Mouse (Mus musculus) adrenal gland, postnatal 0 days (tissue): ENCODE results near the gene Igfbp2. TPM values are rescaled to one million over a fixed set of nuclear protein-coding genes. Genes with fewer than 3 reads are reported as not detected.

Experiments
- polyA plus RNA-seq: library from polyadenylated mRNA; unstranded; fragments of >200 nt; fragmentation: Nextera tagmentation; extraction: Ambion mirVana; gene quantifications from 2 replicates; pipeline ENCODE4 v1.2.1, GENCODE M21; 2015

The Igfbp2 gene
- 102 and 146 TPM in 2 replicates for polyA plus RNA-seq

DNA sequence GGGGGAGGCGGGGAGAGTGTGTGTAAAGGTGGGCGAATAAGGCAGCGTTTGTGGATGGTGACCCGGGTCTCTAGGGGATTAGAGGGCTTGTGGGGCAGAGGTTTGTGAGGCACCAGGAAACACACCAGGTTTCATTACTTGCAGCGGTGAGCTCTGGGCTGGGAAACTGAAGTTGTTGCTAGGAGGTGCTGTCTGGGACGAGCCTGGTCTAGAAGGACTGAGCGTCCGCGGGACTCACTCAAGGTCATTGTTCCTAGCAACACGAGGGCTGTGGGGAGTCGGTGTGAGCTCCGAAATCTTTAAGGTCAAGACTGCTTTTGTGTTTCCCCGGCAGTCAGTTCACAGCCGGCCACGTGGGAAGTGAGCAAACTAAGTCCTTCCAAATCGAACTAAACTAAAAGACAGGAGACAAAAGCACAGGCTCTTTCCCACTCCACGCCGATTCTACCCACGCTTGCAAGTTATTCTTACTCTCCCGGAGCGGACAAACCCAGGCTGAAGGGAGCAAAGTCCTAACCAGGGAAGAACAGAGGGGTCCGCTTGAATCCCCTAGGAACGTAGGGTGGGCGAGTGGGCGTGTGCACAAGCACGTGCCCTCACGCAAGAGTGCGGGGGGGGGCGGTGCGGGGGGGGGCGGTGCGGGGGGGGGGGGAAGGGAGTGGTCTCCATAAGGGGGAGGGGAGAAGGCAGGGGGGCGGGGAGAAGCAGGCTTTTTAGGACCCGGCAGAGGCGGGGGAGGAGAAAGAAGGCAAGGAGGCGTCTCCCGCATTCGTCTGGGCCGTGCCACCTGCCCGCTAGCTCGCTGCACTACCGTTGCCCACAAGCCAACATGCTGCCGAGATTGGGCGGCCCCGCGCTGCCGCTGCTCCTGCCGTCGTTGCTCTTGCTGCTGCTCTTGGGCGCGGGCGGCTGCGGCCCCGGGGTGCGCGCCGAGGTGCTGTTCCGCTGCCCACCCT is at the start of gene Igfbp2:
Gene Igfbp2 (plus strand): TSS at position 753 of the 956 bp plus-strand sequence.

DNA sequence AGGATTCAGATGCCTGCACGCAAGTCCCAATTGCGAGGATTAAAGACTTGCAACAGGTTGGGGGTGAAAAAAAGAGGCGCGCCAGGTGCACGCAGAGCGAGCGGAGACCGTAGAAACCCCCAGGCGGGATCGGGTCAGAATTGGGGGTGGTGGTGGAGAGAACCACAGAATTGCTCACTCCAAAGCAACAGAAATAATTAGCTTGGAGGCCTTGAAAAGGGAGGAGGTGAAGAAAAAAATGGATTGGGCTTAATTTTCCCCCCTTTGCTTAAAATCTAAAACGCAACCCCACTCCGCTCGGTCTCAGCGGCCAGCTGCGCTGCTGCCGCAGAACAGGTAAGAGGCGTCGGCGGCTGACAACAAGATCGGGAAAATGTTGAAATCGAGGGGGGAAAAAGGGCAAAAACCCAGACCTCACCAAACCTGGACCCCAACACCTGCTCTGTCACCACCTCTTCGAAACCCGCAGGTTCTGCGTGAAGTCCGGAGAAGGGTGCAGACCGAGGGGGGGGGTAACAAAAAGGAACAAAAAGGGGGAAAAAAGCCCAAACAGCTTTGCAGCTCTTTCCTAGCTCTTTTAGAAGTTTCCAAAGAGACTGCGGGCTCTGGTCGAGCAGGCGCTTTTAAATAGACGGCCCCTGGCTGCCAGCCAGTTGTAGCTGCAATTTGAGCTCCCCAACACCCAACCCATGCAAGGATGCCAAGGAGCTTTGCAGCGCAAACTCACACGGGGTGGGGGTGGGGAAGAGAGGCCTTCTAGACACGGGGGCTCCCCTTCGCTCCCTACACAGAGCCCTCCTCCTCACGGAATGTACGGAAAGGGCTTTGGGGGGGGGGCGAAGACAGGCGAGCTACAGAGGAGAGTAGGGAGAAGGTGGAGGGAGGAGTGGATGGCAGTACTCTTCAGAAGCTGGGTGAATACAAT is 50.2 kb downstream of the Igfbp2 start, which contains the start of gene Igfbp5:
Gene Igfbp5 (minus strand): TSS at position 598 of the 925 bp plus-strand sequence.

Other genes with a start within 250 kb of the Igfbp2 start
- gene Smarcal1, start 241.3 kb upstream of the Igfbp2 start, polyA plus RNA-seq = 14.0 and 20.8 TPM in 2 replicates
- gene Ankar, start 123.9 kb upstream of the Igfbp2 start, polyA plus RNA-seq = not detected in 2 replicates
- gene Rpl37a, start 113.2 kb upstream of the Igfbp2 start, polyA plus RNA-seq = 2,480 and 3,135 TPM in 2 replicates
- gene Igfbp5, start 50.4 kb downstream of the Igfbp2 start, polyA plus RNA-seq = 40.6 and 49.4 TPM in 2 replicates
- not detected in 2 replicates for gene Tnp1, start 191.4 kb downstream of the Igfbp2 start, polyA plus RNA-seq